Mouse (Mus musculus) MEL (cell line): ENCODE results near the gene Adipor2. TPM values are rescaled to one million over a fixed set of nuclear protein-coding genes. Genes with fewer than 3 reads are reported as not detected.

Source experiments
- DNase-seq: peaks from one replicate; pipeline ENCODE4 v3.0.0; 2011; ENCODE audit warnings: low read depth, low spot score
- H3K27ac ChIP-seq: 2 replicates; pipeline ENCODE4 v1.5.1; 2012; ENCODE audit warnings: low read depth, mild to moderate bottlenecking, control low read depth, low read length, moderate library complexity; ENCODE audit not compliant: control insufficient read depth
- H3K27me3 ChIP-seq, 2 experiments: fragments of 150-350 bp in 1 of 2; sonication (generic) in 1 of 2; 2 replicates each; pipeline ENCODE4 v1.6.1; 2012; ENCODE audit warnings: low read length in 2 of 2, mild to moderate bottlenecking in 2 of 2, improper control_type of control experiment in 1 of 2, moderate library complexity in 1 of 2; ENCODE audit not compliant: insufficient read depth in 2 of 2, control insufficient read depth in 1 of 2
- H3K36me3 ChIP-seq, 2 experiments: 2 replicates each; pipeline ENCODE4 v1.6.1; 2012 to 2014; ENCODE audit warnings: low read length in 2 of 2, improper control_type of control experiment in 1 of 2, inconsistent platforms in 1 of 2, mild to moderate bottlenecking in 1 of 2; ENCODE audit not compliant: insufficient read depth in 2 of 2, control insufficient read depth in 1 of 2
- H3K4me1 ChIP-seq, 2 experiments: fragments of 150-350 bp in 1 of 2; sonication (generic) in 1 of 2; 2 replicates each; pipeline ENCODE4 v1.6.1; 2012; ENCODE audit warnings: low read length in 2 of 2, improper control_type of control experiment in 1 of 2, mild to moderate bottlenecking in 1 of 2; ENCODE audit not compliant: insufficient read depth in 2 of 2, control insufficient read depth in 1 of 2
- H3K4me3 ChIP-seq, 2 experiments: fragments of 150-350 bp in 1 of 2; sonication (generic) in 1 of 2; 2 replicates each; pipeline ENCODE4 v1.5.1; 2012; ENCODE audit warnings: low read depth in 2 of 2, low read length in 2 of 2, mild to moderate bottlenecking in 2 of 2, moderate library complexity in 2 of 2, control low read depth in 1 of 2, improper control_type of control experiment in 1 of 2; ENCODE audit not compliant: control insufficient read depth in 1 of 2, insufficient read depth in 1 of 2
- H3K79me2 ChIP-seq: 2 replicates; pipeline ENCODE4 v1.6.1; 2012; ENCODE audit warnings: mild to moderate bottlenecking, low read length, moderate library complexity; ENCODE audit not compliant: control insufficient read depth, poor library complexity, insufficient read depth
- H3K9ac ChIP-seq: 2 replicates; pipeline ENCODE4 v1.6.1; 2012; ENCODE audit warnings: low read depth, mild to moderate bottlenecking, control low read depth, low read length, moderate library complexity; ENCODE audit not compliant: control insufficient read depth, poor library complexity, severe bottlenecking
- H3K9me3 ChIP-seq: fragments of 150-350 bp; sonication (generic); replicated peaks from 2 replicates; pipeline ENCODE4 v1.6.1; 2012; ENCODE audit warnings: mild to moderate bottlenecking, low read length, improper control_type of control experiment, moderate library complexity; ENCODE audit not compliant: insufficient read depth
- BHLHE40 ChIP-seq: IDR thresholded peaks from 2 replicates; pipeline ENCODE4 v1.6.1; 2012; ENCODE audit warnings: low read depth, mild to moderate bottlenecking, inconsistent platforms, low read length, improper control_type of control experiment, borderline replicate concordance
- CHD2 ChIP-seq: IDR thresholded peaks from 2 replicates; pipeline ENCODE4 v1.6.1; 2011; ENCODE audit warnings: low read length, improper control_type of control experiment
- CTCF ChIP-seq, 3 experiments: IDR thresholded peaks in 2 of 3; conservative IDR thresholded peaks in 1 of 3; 2 replicates each; pipeline ENCODE4 v1.5.1; 2011 to 2012; ENCODE audit warnings: low read length in 3 of 3, low read depth in 2 of 3, mild to moderate bottlenecking in 2 of 3, improper control_type of control experiment in 1 of 3, inconsistent platforms in 1 of 3, mixed read lengths in 1 of 3, moderate library complexity in 1 of 3; ENCODE audit not compliant: control insufficient read depth in 1 of 3, insufficient read depth in 1 of 3, poor library complexity in 1 of 3, severe bottlenecking in 1 of 3
- E2F4 ChIP-seq: IDR thresholded peaks from 2 replicates; pipeline ENCODE4 v1.6.1; 2011; ENCODE audit warnings: low read depth, low read length, improper control_type of control experiment, borderline replicate concordance
- EP300 ChIP-seq, 2 experiments: IDR thresholded peaks; 2 replicates each; pipeline ENCODE4 v1.6.1; 2011; ENCODE audit warnings: improper control_type of control experiment in 2 of 2, low read length in 2 of 2, low read depth in 1 of 2, mild to moderate bottlenecking in 1 of 2
- ETS1 ChIP-seq: IDR thresholded peaks from 2 replicates; pipeline ENCODE4 v1.6.1; 2012; ENCODE audit warnings: low read depth, mild to moderate bottlenecking, inconsistent platforms, low read length, improper control_type of control experiment, moderate library complexity
- GABPA ChIP-seq: IDR thresholded peaks from 2 replicates; pipeline ENCODE4 v1.6.1; 2012; ENCODE audit warnings: low read depth, mild to moderate bottlenecking, inconsistent platforms, low read length, improper control_type of control experiment, moderate library complexity
- JUND ChIP-seq: IDR thresholded peaks from 2 replicates; pipeline ENCODE4 v1.6.1; 2011; ENCODE audit warnings: low read depth, mild to moderate bottlenecking, improper control_type of control experiment, low read length
- KAT2A ChIP-seq: conservative IDR thresholded peaks from 2 replicates; pipeline ENCODE4 v1.6.1; 2012; ENCODE audit warnings: low read depth, low read length, improper control_type of control experiment, inconsistent platforms
- MAFK ChIP-seq: IDR thresholded peaks from 2 replicates; pipeline ENCODE4 v1.6.1; 2011; ENCODE audit warnings: low read depth, mild to moderate bottlenecking, low read length, improper control_type of control experiment, borderline replicate concordance
- MAX ChIP-seq: IDR thresholded peaks from 2 replicates; pipeline ENCODE4 v1.6.1; 2011; ENCODE audit warnings: low read length, improper control_type of control experiment
- MAZ ChIP-seq: IDR thresholded peaks from 2 replicates; pipeline ENCODE4 v1.6.1; 2012; ENCODE audit warnings: low read depth, mild to moderate bottlenecking, inconsistent platforms, low read length, improper control_type of control experiment
- MEF2A ChIP-seq: IDR thresholded peaks from 2 replicates; pipeline ENCODE4 v1.6.1; 2014; ENCODE audit warnings: low read depth, mild to moderate bottlenecking, inconsistent platforms, low read length, improper control_type of control experiment; ENCODE audit not compliant: poor library complexity, insufficient replicate concordance, severe bottlenecking; ENCODE audit errors: extremely low read depth
- MXI1 ChIP-seq: IDR thresholded peaks from 2 replicates; pipeline ENCODE4 v1.6.1; 2011; ENCODE audit warnings: mild to moderate bottlenecking, low read depth, low read length, improper control_type of control experiment
- MYB ChIP-seq: IDR thresholded peaks from 2 replicates; pipeline ENCODE4 v1.6.1; 2011; ENCODE audit warnings: mild to moderate bottlenecking, low read depth, low read length, improper control_type of control experiment
- MYC ChIP-seq: IDR thresholded peaks from 2 replicates; pipeline ENCODE4 v1.6.1; 2011; ENCODE audit warnings: low read depth, mild to moderate bottlenecking, low read length, improper control_type of control experiment, moderate library complexity
- NELFE ChIP-seq: IDR thresholded peaks from 2 replicates; pipeline ENCODE4 v1.6.1; 2011; ENCODE audit warnings: low read depth, low read length, improper control_type of control experiment
- NRF1 ChIP-seq: IDR thresholded peaks from 2 replicates; pipeline ENCODE4 v1.6.1; 2014; ENCODE audit warnings: low read depth, mild to moderate bottlenecking, inconsistent platforms, low read length, improper control_type of control experiment, moderate library complexity; ENCODE audit not compliant: poor library complexity, insufficient read depth, severe bottlenecking
- POLR2AphosphoS5 ChIP-seq: IDR thresholded peaks from 2 replicates; pipeline ENCODE4 v1.6.1; 2012; ENCODE audit warnings: low read depth, borderline replicate concordance, mild to moderate bottlenecking, inconsistent platforms, low read length, moderate library complexity, mixed read lengths
- RAD21 ChIP-seq: IDR thresholded peaks from 2 replicates; pipeline ENCODE4 v1.6.1; 2011; ENCODE audit warnings: mild to moderate bottlenecking, low read depth, low read length, improper control_type of control experiment
- RCOR1 ChIP-seq: IDR thresholded peaks from 2 replicates; pipeline ENCODE4 v1.6.1; 2012; ENCODE audit warnings: low read depth, mild to moderate bottlenecking, inconsistent platforms, low read length, improper control_type of control experiment
- SMC3 ChIP-seq: IDR thresholded peaks from 2 replicates; pipeline ENCODE4 v1.6.1; 2011; ENCODE audit warnings: low read depth, low read length, improper control_type of control experiment
- TBP ChIP-seq: IDR thresholded peaks from 2 replicates; pipeline ENCODE4 v1.8.0; 2011; ENCODE audit warnings: low read depth, low read length, improper control_type of control experiment
- TCF12 ChIP-seq: IDR thresholded peaks from 2 replicates; pipeline ENCODE4 v1.6.1; 2014; ENCODE audit warnings: low read depth, mild to moderate bottlenecking, inconsistent platforms, low read length, improper control_type of control experiment, moderate library complexity
- UBTF ChIP-seq: IDR thresholded peaks from 2 replicates; pipeline ENCODE4 v1.6.1; 2012; ENCODE audit warnings: low read depth, mild to moderate bottlenecking, inconsistent platforms, low read length, improper control_type of control experiment, moderate library complexity, borderline replicate concordance; ENCODE audit not compliant: insufficient read depth
- USF2 ChIP-seq, 2 experiments: IDR thresholded peaks; 2 replicates each; pipeline ENCODE4 v1.6.1; 2011 to 2012; ENCODE audit warnings: improper control_type of control experiment in 2 of 2, low read length in 2 of 2, borderline replicate concordance in 1 of 2, inconsistent platforms in 1 of 2, low read depth in 1 of 2, mild to moderate bottlenecking in 1 of 2; ENCODE audit not compliant: insufficient read depth in 1 of 2
- ZC3H11A ChIP-seq: IDR thresholded peaks from 2 replicates; pipeline ENCODE4 v1.6.1; 2012; ENCODE audit warnings: low read depth, mild to moderate bottlenecking, inconsistent platforms, low read length, improper control_type of control experiment
- ZKSCAN1 ChIP-seq: IDR thresholded peaks from 2 replicates; pipeline ENCODE4 v1.6.1; 2012; ENCODE audit warnings: low read depth, mild to moderate bottlenecking, inconsistent platforms, low read length, improper control_type of control experiment, moderate library complexity
- ZMIZ1 ChIP-seq: IDR thresholded peaks from 2 replicates; pipeline ENCODE4 v1.6.1; 2012; ENCODE audit warnings: low read depth, mild to moderate bottlenecking, inconsistent platforms, low read length, improper control_type of control experiment, moderate library complexity
- ZNF384 ChIP-seq: IDR thresholded peaks from 2 replicates; pipeline ENCODE4 v1.6.1; 2012; ENCODE audit warnings: low read depth, mild to moderate bottlenecking, inconsistent platforms, low read length, improper control_type of control experiment
- polyA plus RNA-seq, 2 experiments: library from polyadenylated mRNA; stranded (reverse) in 1 of 2; unstranded in 1 of 2; fragments of >175 nt in 1 of 2; fragments of >200 nt in 1 of 2; gene quantifications; 2 replicates each; pipeline versions ENCODE4 v1.2.1 to v1.2.4; 2012; ENCODE audit warnings: low replicate concordance in 2 of 2, low read depth in 1 of 2; ENCODE audit not compliant: insufficient read length in 2 of 2, insufficient read depth in 1 of 2, missing spikeins in 1 of 2
- total RNA-seq: library from RNA; depleted of rRNA; stranded (reverse); fragments of 300-350 nt; gene quantifications from 2 replicates; pipeline ENCODE4 v1.2.3, GENCODE M21; 2012

Gene Adipor2
- total and polyA plus RNA-seq, 3 experiments: 37.6 to 41.3 TPM; not detected in 1

GRCm38 (mm10) chr6:119378631-119379030, 38.9 kb downstream of the Adipor2 start:
- Histone ChIP-seq H3K9me3 (no peaks in the 10 kb centered on the region), H3K4me3 (no peak overlapping the region), H3K27ac (peak overlapping the region; percentile 92; the same call in 1 of the 2 replicates), H3K27me3 (no peaks in the 10 kb centered on the region), H3K9ac (no peak overlapping the region), H3K4me1 (peaks cover 23 to 25% of the 10 kb centered on the region in 2 experiments), H3K36me3 (peaks cover 0 to 50% of the 10 kb centered on the region in 2 experiments; a peak in 3 of 4 replicates), H3K79me2 (peaks cover 39% of the 10 kb centered on the region)
- DNase-seq: peak; percentile 50
- TF ChIP-seq RAD21 (0 out of 2 replicates have a peak, but pooled peaks have one; percentile 1), E2F4 (no peak), ZC3H11A (peak; percentile 2; the same call in 1 of the 2 replicates), SMC3 (0 out of 2 replicates have a peak, but pooled peaks have one; percentile 25), GABPA (no peak), CTCF (IDR thresholded peaks at IDR 0.05 in 2 of 3, conservative IDR thresholded peaks at IDR 0.05 in 1 of 3; ENCODE audit: control insufficient read depth in 1 of 3, insufficient read depth in 1 of 3, low read depth in 2 of 3, low read length in 3 of 3, poor library complexity in 1 of 3, severe bottlenecking in 1 of 3) (peak in 2 of 3 experiments; percentile 29 to 45; a peak in 4 of 6 replicates)

DNA sequence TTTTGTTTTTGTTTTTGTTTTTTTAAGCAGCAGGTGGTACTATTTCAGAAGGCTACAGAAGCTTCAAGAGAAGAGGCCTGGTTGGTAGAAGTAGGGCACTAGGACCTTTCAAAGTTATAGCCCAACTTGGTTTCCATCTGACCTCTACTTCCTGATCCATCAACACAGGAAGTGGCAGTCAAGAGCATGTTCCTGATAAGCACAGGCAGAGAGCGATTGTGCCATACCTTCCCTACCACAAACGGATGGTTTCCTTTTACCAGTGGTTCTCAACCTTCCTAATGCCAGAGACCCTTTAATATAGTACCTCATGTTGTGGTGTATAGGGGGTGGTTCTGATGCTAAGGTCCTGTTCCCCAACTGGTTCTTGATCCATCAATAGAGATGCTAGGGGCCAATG, 39.9 kb downstream of the Adipor2 start:
- Histone ChIP-seq H3K9me3 (no peaks in the 10 kb centered on the region), H3K4me1 (peaks cover 32% of the 10 kb centered on the region in 2 experiments), H3K36me3 (peaks cover 0 to 60% of the 10 kb centered on the region in 2 experiments; a peak in 3 of 4 replicates), H3K79me2 (peaks cover 35% of the 10 kb centered on the region), H3K27ac (peak overlapping the region; percentile 92), H3K9ac (peak overlapping the region; percentile 25), H3K27me3 (no peaks in the 10 kb centered on the region), H3K4me3 (peak overlapping the region; percentile 2 to 4; a peak in 2 of 4 replicates)
- DNase-seq: peak; percentile 86
- TF ChIP-seq ZMIZ1 (0 out of 2 replicates have a peak, but pooled peaks have one; percentile 32), SMC3 (no peak), BHLHE40 (no peak), UBTF (no peak), MYC (peak; percentile 80; the same call in 1 of the 2 replicates), ETS1 (peak; percentile 86), JUND (no peak), TCF12 (peak; percentile 92), NRF1 (no peak), ZNF384 (no peak), TBP (0 out of 2 replicates have a peak, but pooled peaks have one; percentile 31), MAX (peak; percentile 54), MAZ (no peak), GABPA (no peak), RCOR1 (peak; percentile 80), POLR2AphosphoS5 (no peak), MYB (peak; percentile 74), EP300 (IDR thresholded peaks at IDR 0.05; ENCODE audit: low read depth in 1 of 2, low read length in 2 of 2) (peak; percentile 96 to 97), MAFK (no peak), USF2 (IDR thresholded peaks at IDR 0.05; ENCODE audit: borderline replicate concordance in 1 of 2, insufficient read depth in 1 of 2, low read depth in 1 of 2, low read length in 2 of 2) (no peak), ZKSCAN1 (no peak), MXI1 (peak; percentile 66), KAT2A (no peak), CHD2 (no peak), MEF2A (no peak), NELFE (0 out of 2 replicates have a peak, but pooled peaks have one; percentile 28)
